In the genomic region with DNA sequence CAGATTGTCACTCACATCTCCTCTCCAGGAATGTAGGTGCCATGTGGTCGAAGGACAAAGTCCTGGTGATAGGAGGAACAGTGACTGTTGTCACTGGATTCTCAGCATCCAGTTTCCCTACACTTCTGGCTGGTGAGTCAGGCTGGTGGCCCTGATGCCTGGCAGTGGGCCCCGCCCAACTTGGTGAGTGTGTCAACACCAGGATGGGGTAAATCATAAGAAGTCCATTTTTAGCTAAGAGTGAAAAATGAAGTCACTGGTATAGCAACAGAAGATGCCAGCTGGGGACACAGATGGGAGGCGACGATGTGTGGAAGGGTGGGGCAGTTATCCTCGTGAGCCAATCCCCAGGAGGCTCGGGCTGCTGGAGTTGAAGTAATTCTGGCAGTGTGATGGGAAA, we compare ENCODE assay signal across 10 mouse cellular contexts. TPM values are rescaled to one million over a fixed set of nuclear protein-coding genes. Genes with fewer than 3 reads are reported as not detected.
A peak's percentile ranks its signal among the peaks of the same experiment; 100 is the strongest.
DNase-seq lines count a peak whose midpoint lies in the region.
"Had no signal": no experiment of that assay in that cellular context is flagged by ENCODE, and none has a peak within 500 bp of the region (broad histone marks: within the 10 kb centered on the region; RNA-seq: fewer than 3 reads in every experiment).

No protein-coding gene starts in this region.

- intact Hi-C loops in heart, postnatal 10 days (cut with DNase I) = no loop called here

- peak; percentile 87 for DNase-seq in heart, adult 11 months
- no peak for DNase-seq in heart, postnatal 10 days
- peak; percentile 68 for DNase-seq in adrenal gland, postnatal 25 days
- peak; percentile 82 for DNase-seq in layer of hippocampus, adult 9-11 months
- peak; percentile 80 to 88 for DNase-seq in right cerebral cortex, adult 2 months (ENCODE audit: low spot score in 2 of 2)
- DNase-seq in gastrocnemius, postnatal 10 days = no peak
- no peak for DNase-seq in thymus, postnatal 0 days (ENCODE audit: low spot score)
- no peak for DNase-seq in heart, postnatal 4 days

RNA-seq across cellular contexts. Expression of gene Lipc, which starts 46.7 kb away (rescaled TPM):
- under 1 TPM in 1 of 2 experiments, not detected in 1; 0.27 TPM for total RNA-seq in heart, postnatal 10 days (2021)
- total RNA-seq in adrenal gland, postnatal 25 days (2021) = 2.5 TPM in 1 of 2 replicates, not detected in the other
- 1 to 10 TPM in 1 of 2 experiments, not detected in 1; 1.2 TPM for total RNA-seq in gastrocnemius, postnatal 10 days (2021)
- 0.25 and 0.44 TPM in 2 replicates for polyA plus RNA-seq in thymus, postnatal 0 days (2015; fragmentation: Nextera tagmentation; extraction: Ambion mirVana)
- total RNA-seq in heart, postnatal 4 days (2021) = under 1 TPM in 1 of 2 experiments, not detected in 1; 0.41 TPM
- polyA plus RNA-seq: hindbrain, embryonic 10.5 days; neural tube, embryonic 12.5 days had no signal

Comparison
In these comparisons a context has a peak if more than half of its experiments do, and no peak if none do; other contexts are left out.
1. DNase-seq: peak in heart, adult 11 months (single experiment), adrenal gland, postnatal 25 days (single experiment), layer of hippocampus, adult 9-11 months (single experiment) and right cerebral cortex, adult 2 months (2 of 2); none in heart, postnatal 10 days (0 of 2), gastrocnemius, postnatal 10 days (single experiment), thymus, postnatal 0 days (single experiment) and heart, postnatal 4 days (single experiment).